Mouse (Mus musculus) brown adipose tissue, adult 24 weeks (tissue): ENCODE results near the gene Dyrk4. TPM values are rescaled to one million over a fixed set of nuclear protein-coding genes. Genes with fewer than 3 reads are reported as not detected.

Experiments
- H3K27ac ChIP-seq: fragments of 200-500 bp; replicated peaks from 2 replicates; pipeline ENCODE4 v1.5.1; 2012; ENCODE audit warnings: low read depth, mild to moderate bottlenecking, low read length
- H3K4me1 ChIP-seq: fragments of 200-500 bp; 2 replicates; pipeline ENCODE4 v1.6.1; 2012; ENCODE audit warnings: low read length, mixed read lengths; ENCODE audit not compliant: control insufficient read depth, insufficient read depth, insufficient read length
- H3K4me3 ChIP-seq: fragments of 200-500 bp; 2 replicates; pipeline ENCODE4 v1.5.1; 2012; ENCODE audit warnings: low read depth, mild to moderate bottlenecking, low read length, moderate library complexity; ENCODE audit not compliant: insufficient read depth
- polyA plus RNA-seq: library from polyadenylated mRNA; stranded (reverse); fragments of >200 nt; gene quantifications from 2 replicates; pipeline ENCODE4 v1.2.4, GENCODE M21; 2012; ENCODE audit not compliant: missing spikeins, insufficient read depth, insufficient read length

The Dyrk4 gene
- not detected in 2 replicates for polyA plus RNA-seq

GRCm38 (mm10) chr6:126921111-126921881 is at the start of gene Dyrk4:
TSS of gene Dyrk4 (minus strand) at chr6:126921839.
- Histone ChIP-seq H3K4me3 (peak within 1 kb of the TSS; percentile 40), H3K4me1 (no peaks in the 10 kb centered on the region), H3K27ac (no peak within 1 kb of the TSS)

GRCm38 (mm10) chr6:126966241-126967026 is 44.8 kb upstream of the Dyrk4 start:
- H3K4me3 ChIP-seq = no peak overlapping the region
- H3K27ac ChIP-seq = no peak overlapping the region
- no peaks in the 10 kb centered on the region for H3K4me1 ChIP-seq

GRCm38 (mm10) chr6:126963426-126963825 is 41.8 kb upstream of the Dyrk4 start:
- Histone ChIP-seq H3K4me3 (no peak overlapping the region), H3K4me1 (no peaks in the 10 kb centered on the region), H3K27ac (no peak overlapping the region)

GRCm38 (mm10) chr6:126962709-126963108 is 41.1 kb upstream of the Dyrk4 start:
- Histone ChIP-seq H3K27ac (no peak overlapping the region), H3K4me3 (no peak overlapping the region), H3K4me1 (no peaks in the 10 kb centered on the region)

- Histone ChIP-seq H3K4me3 (no peak overlapping the region), H3K27ac (no peak overlapping the region)
Observed at GRCm38 (mm10) chr6:126961371-126962018, 39.9 kb upstream of the Dyrk4 start.

GRCm38 (mm10) chr6:126955734-126956133 is 34.1 kb upstream of the Dyrk4 start:
- no peak overlapping the region for H3K27ac ChIP-seq
- no peak overlapping the region for H3K4me3 ChIP-seq
- H3K4me1 ChIP-seq = no peaks in the 10 kb centered on the region

More at GRCm38 (mm10) chr6:126961371-126962018, 39.9 kb upstream of the Dyrk4 start:
- no peaks in the 10 kb centered on the region for H3K4me1 ChIP-seq

- Histone ChIP-seq H3K4me3 (no peak overlapping the region), H3K4me1 (no peaks in the 10 kb centered on the region)
Observed at GRCm38 (mm10) chr6:126948336-126948735, 26.7 kb upstream of the Dyrk4 start.

GRCm38 (mm10) chr6:126940451-126940850 is 18.8 kb upstream of the Dyrk4 start:
- Histone ChIP-seq H3K4me3 (peak overlapping the region; percentile 88), H3K27ac (no peak overlapping the region), H3K4me1 (peaks cover 6% of the 10 kb centered on the region)

More at GRCm38 (mm10) chr6:126948336-126948735, 26.7 kb upstream of the Dyrk4 start:
- no peak overlapping the region for H3K27ac ChIP-seq

- Histone ChIP-seq H3K27ac (peak within 1 kb of the TSS; percentile 86), H3K4me1 (peaks cover 6% of the 10 kb centered on the region), H3K4me3 (peak within 1 kb of the TSS; percentile 88)
Observed at GRCm38 (mm10) chr6:126939487-126940171, 18.0 kb upstream of the Dyrk4 start, which contains the start of the genes Rad51ap1 and D6Wsu163e. TSS of gene Rad51ap1 (minus strand) at chr6:126939587. TSS of gene D6Wsu163e (plus strand) at chr6:126939962.

- Histone ChIP-seq H3K4me3 (peak overlapping the region; percentile 70), H3K27ac (no peak overlapping the region), H3K4me1 (peaks cover 6% of the 10 kb centered on the region)
Observed at GRCm38 (mm10) chr6:126938853-126939486, 17.3 kb upstream of the Dyrk4 start.

GRCm38 (mm10) chr6:126938047-126938446 is 16.4 kb upstream of the Dyrk4 start:
- no peak overlapping the region for H3K27ac ChIP-seq
- no peak overlapping the region for H3K4me3 ChIP-seq

GRCm38 (mm10) chr6:126932896-126933295 is 11.3 kb upstream of the Dyrk4 start:
- H3K4me3 ChIP-seq = no peak overlapping the region
- H3K4me1 ChIP-seq = no peaks in the 10 kb centered on the region
- H3K27ac ChIP-seq = no peak overlapping the region

More at GRCm38 (mm10) chr6:126938047-126938446, 16.4 kb upstream of the Dyrk4 start:
- peaks cover 6% of the 10 kb centered on the region for H3K4me1 ChIP-seq

GRCm38 (mm10) chr6:126914928-126915327 is 6.7 kb downstream of the Dyrk4 start:
- H3K4me1 ChIP-seq = no peaks in the 10 kb centered on the region

GRCm38 (mm10) chr6:126910727-126911126 is 10.9 kb downstream of the Dyrk4 start:
- H3K4me1 ChIP-seq = no peaks in the 10 kb centered on the region
- H3K4me3 ChIP-seq = peak overlapping the region; percentile 31; the same call in 1 of the 2 replicates
- no peak overlapping the region for H3K27ac ChIP-seq

More at GRCm38 (mm10) chr6:126914928-126915327, 6.7 kb downstream of the Dyrk4 start:
- H3K27ac ChIP-seq = no peak overlapping the region
- no peak overlapping the region for H3K4me3 ChIP-seq
